ENCODE assay signal across 8 mouse cellular contexts in genomic region chr11:84916053-84916702, GRCm38 (mm10). TPM values are rescaled to one million over a fixed set of nuclear protein-coding genes. Genes with fewer than 3 reads are reported as not detected.
DNase-seq lines count a peak whose midpoint lies in the region; ATAC-seq lines count a peak whose summit lies in the region.

Gene Znhit3 (minus strand): TSS chr11:84916366.

- ATAC-seq in hindbrain, embryonic 11.5 days (ENCODE audit: low FRiP score), result peak; percentile 80

- no peak within 1 kb of the TSS for H3K27ac ChIP-seq in hindbrain, embryonic 11.5 days (ENCODE audit: low read depth, low read length)

- no peaks in the 10 kb centered on the region for H3K36me3 ChIP-seq in hindbrain, embryonic 11.5 days (ENCODE audit: control insufficient read depth, insufficient read depth, low read length)

- H3K27me3 ChIP-seq in hindbrain, embryonic 11.5 days (ENCODE audit: control insufficient read depth, insufficient read depth, low read length), result no peaks in the 10 kb centered on the region

- no peaks in the 10 kb centered on the region for H3K9me3 ChIP-seq in hindbrain, embryonic 11.5 days (ENCODE audit: control insufficient read depth, low read length)

- no peaks in the 10 kb centered on the region for H3K4me1 ChIP-seq in hindbrain, embryonic 11.5 days (replicated peaks; ENCODE audit: control insufficient read depth, insufficient read depth, low read length)

- H3K9ac ChIP-seq in hindbrain, embryonic 11.5 days (ENCODE audit: low read depth, low read length), result peak within 1 kb of the TSS; percentile 82

- peak; percentile 93 for DNase-seq in MN1 (ENCODE audit: low spot score)
- peak; percentile 94 for DNase-seq in cerebellum, adult 9-10 months
- peak; percentile 89 to 96 for DNase-seq in frontal cortex, adult 2 months (ENCODE audit: extremely low spot score in 1 of 2, low spot score in 1 of 2)
- peak; percentile 84 for DNase-seq in hindbrain, embryonic 11.5 days (ENCODE audit: low spot score)
- peak; percentile 82 to 88 for DNase-seq in layer of hippocampus, postnatal 10 days (ENCODE audit: low spot score in 2 of 2)
- peak; percentile 93 for DNase-seq in lung, postnatal 10 days
- peak; percentile 70 for DNase-seq in ovary, postnatal 36 days (ENCODE audit: low spot score)
- DNase-seq in thymus, postnatal 25 days, result peak; percentile 81

- H3K4me2 ChIP-seq in hindbrain, embryonic 11.5 days (replicated peaks; ENCODE audit: low read depth, low read length), result peak within 1 kb of the TSS; percentile 75

- 4% methylated on average over 33 of the region's 34 CpGs for WGBS in hindbrain, embryonic 11.5 days

- peak within 1 kb of the TSS; percentile 84 for H3K4me3 ChIP-seq in hindbrain, embryonic 11.5 days (ENCODE audit: low read depth, low read length)

RNA-seq across cellular contexts. Expression of gene Znhit3, which starts in this region (rescaled TPM):
- polyA plus RNA-seq in frontal cortex, adult 2 months (2012; rRNA removed), result 37.8 and 47.5 TPM in 2 replicates
- polyA plus RNA-seq in hindbrain, embryonic 11.5 days (2014; fragmentation: Nextera tagmentation; extraction: Ambion mirVana), result 68.5 and 71.5 TPM in 2 replicates
- 10 to 100 TPM; 27.9 to 31.2 TPM for total RNA-seq in layer of hippocampus, postnatal 10 days (2021)
